Mouse (Mus musculus) urinary bladder, adult 18-20 months (tissue): Measurements from ENCODE around the gene Slc9a6.

Source experiments
- DNase-seq, 2 experiments: peaks; one replicate each; pipeline ENCODE4 v3.0.0; 2022; ENCODE audit warnings: low spot score in 2 of 2, mixed read lengths in 2 of 2

The Slc9a6 gene

GRCm38 (mm10) chrX:56665226-56665973, 55.8 kb downstream of the Slc9a6 start:
- DNase-seq: no peak

GRCm38 (mm10) chrX:56667296-56667695, 57.7 kb downstream of the Slc9a6 start:
- no peak for DNase-seq

- no peak for DNase-seq
These were observed 58.5 kb downstream of the Slc9a6 start for GRCm38 (mm10) chrX:56668051-56668450.

- DNase-seq: no peak
These were observed 58.9 kb downstream of the Slc9a6 start for GRCm38 (mm10) chrX:56668501-56668900.

- DNase-seq: no peak
These were observed 66.0 kb downstream of the Slc9a6 start for GRCm38 (mm10) chrX:56675556-56675955.

- DNase-seq: no peak
These were observed 68.2 kb downstream of the Slc9a6 start for GRCm38 (mm10) chrX:56677736-56678135.

GRCm38 (mm10) chrX:56679066-56679465, 69.5 kb downstream of the Slc9a6 start:
- DNase-seq: no peak

GRCm38 (mm10) chrX:56682156-56682720, 72.7 kb downstream of the Slc9a6 start:
- no peak for DNase-seq

- no peak for DNase-seq
These were observed 74.0 kb downstream of the Slc9a6 start for GRCm38 (mm10) chrX:56683521-56683920.

- no peak for DNase-seq
These were observed 83.0 kb downstream of the Slc9a6 start for GRCm38 (mm10) chrX:56692554-56692953.

GRCm38 (mm10) chrX:56694539-56694938, 85.0 kb downstream of the Slc9a6 start:
- DNase-seq: no peak

- DNase-seq: no peak
These were observed 87.7 kb downstream of the Slc9a6 start for GRCm38 (mm10) chrX:56697199-56697780.

GRCm38 (mm10) chrX:56697886-56698285, 88.3 kb downstream of the Slc9a6 start:
- DNase-seq: no peak

GRCm38 (mm10) chrX:56701261-56701660, 91.7 kb downstream of the Slc9a6 start:
- DNase-seq: no peak

GRCm38 (mm10) chrX:56703965-56704562, 94.5 kb downstream of the Slc9a6 start:
- DNase-seq: no peak

GRCm38 (mm10) chrX:56708592-56709370, 99.2 kb downstream of the Slc9a6 start:
- no peak for DNase-seq

GRCm38 (mm10) chrX:56710522-56710921, 101.0 kb downstream of the Slc9a6 start:
- DNase-seq: no peak

- no peak for DNase-seq
These were observed 103.1 kb downstream of the Slc9a6 start for GRCm38 (mm10) chrX:56712666-56713065.
